Mouse (Mus musculus) ES-E14 (cell line): ENCODE results near the gene Rdm1. TPM values are rescaled to one million over a fixed set of nuclear protein-coding genes. Genes with fewer than 3 reads are reported as not detected.
"Not testable (repeated sequence)": the region's sequence is repeated elsewhere in the genome, so short reads cannot be mapped to it uniquely, and the experiment has no call there.

ENCODE experiments used
- DNase-seq: peaks from one replicate; pipeline ENCODE4 v3.0.0-alpha.2; 2013; ENCODE audit warnings: low read depth, low spot score
- H3K27ac ChIP-seq: 2 replicates; pipeline ENCODE4 v1.5.1; 2012; ENCODE audit warnings: low read depth, mild to moderate bottlenecking, low read length, moderate library complexity, mixed read lengths; ENCODE audit not compliant: poor library complexity, insufficient read depth, severe bottlenecking
- H3K36me3 ChIP-seq: 2 replicates; pipeline ENCODE4 v1.6.1; 2012; ENCODE audit warnings: mild to moderate bottlenecking, low read length, moderate library complexity, mixed read lengths; ENCODE audit not compliant: control insufficient read depth, poor library complexity, insufficient read depth, severe bottlenecking
- H3K4me1 ChIP-seq, 2 experiments: fragments of 150-350 bp in 1 of 2; sonication (generic) in 1 of 2; 2 replicates each; pipeline ENCODE4 v1.6.1; 2012; ENCODE audit warnings: low read length in 2 of 2, mild to moderate bottlenecking in 1 of 2, mixed read lengths in 1 of 2; ENCODE audit not compliant: control insufficient read depth in 2 of 2, insufficient read depth in 2 of 2, poor library complexity in 1 of 2
- H3K4me3 ChIP-seq, 2 experiments: fragments of 150-350 bp in 1 of 2; sonication (generic) in 1 of 2; 2 replicates each; pipeline ENCODE4 v1.5.1; 2012; ENCODE audit warnings: low read length in 2 of 2, low read depth in 1 of 2, mild to moderate bottlenecking in 1 of 2, mixed read lengths in 1 of 2; ENCODE audit not compliant: insufficient read depth in 1 of 2, poor library complexity in 1 of 2, severe bottlenecking in 1 of 2
- H3K9ac ChIP-seq: 2 replicates; pipeline ENCODE4 v1.6.1; 2012; ENCODE audit warnings: low read depth, mild to moderate bottlenecking, low read length, mixed read lengths; ENCODE audit not compliant: poor library complexity, insufficient read depth, severe bottlenecking
- H3K9me3 ChIP-seq: fragments of 150-350 bp; sonication (generic); 2 replicates; pipeline ENCODE4 v1.6.1; 2012; ENCODE audit warnings: low read depth, mild to moderate bottlenecking, low read length; ENCODE audit not compliant: control insufficient read depth, insufficient read depth
- CHD2 ChIP-seq: IDR thresholded peaks from 2 replicates; pipeline ENCODE4 v1.6.1; 2014; ENCODE audit warnings: mild to moderate bottlenecking, low read depth, low read length, inconsistent platforms
- HCFC1 ChIP-seq: IDR thresholded peaks from 2 replicates; pipeline ENCODE4 v1.6.1; 2012; ENCODE audit warnings: low read length, inconsistent platforms, borderline replicate concordance; ENCODE audit not compliant: insufficient read depth
- MAFK ChIP-seq: IDR thresholded peaks from 2 replicates; pipeline ENCODE4 v1.6.1; 2014; ENCODE audit warnings: mild to moderate bottlenecking, low read depth, low read length, inconsistent platforms; ENCODE audit not compliant: insufficient read depth
- ZC3H11A ChIP-seq: IDR thresholded peaks from 2 replicates; pipeline ENCODE4 v1.6.1; 2012; ENCODE audit warnings: low read depth, mild to moderate bottlenecking, inconsistent platforms, low read length, borderline replicate concordance
- ZNF384 ChIP-seq: IDR thresholded peaks from 2 replicates; pipeline ENCODE4 v1.6.1; 2012; ENCODE audit warnings: low read depth, low read length, inconsistent platforms
- in situ Hi-C, 2 experiments: fragments of 600-800 bp; cut with MboI; formaldehyde crosslinking; loops; one replicate each; pipeline ENCODE4 v1.15.1; 2025; ENCODE audit warnings: low sequenced_read_pairs in 2 of 2, inconsistent platforms in 1 of 2; ENCODE audit not compliant: unreplicated experiment in 2 of 2
- total RNA-seq: library from RNA; depleted of rRNA; stranded (reverse); fragments of 300-350 nt; gene quantifications from 2 replicates; pipeline ENCODE4 v1.2.3, GENCODE M21; 2012

The Rdm1 gene
- total RNA-seq, 1 experiment, result 81.1 TPM

GRCm38 (mm10) chr11:101616104-101616503, 10.9 kb upstream of the Rdm1 start:
- H3K27ac ChIP-seq, result no peak overlapping the region
- in situ Hi-C loops, result no loop called here
- no peak overlapping the region for H3K4me3 ChIP-seq
- H3K4me1 ChIP-seq, result peaks cover 4 to 17% of the 10 kb centered on the region in 2 experiments; a peak in 3 of 4 replicates
- no peak for DNase-seq
- H3K9me3 ChIP-seq, result no peaks in the 10 kb centered on the region
- TF ChIP-seq ZC3H11A (no peak), MAFK (no peak), HCFC1 (no peak), CHD2 (no peak), ZNF384 (no peak)
- H3K9ac ChIP-seq, result no peak overlapping the region
- H3K36me3 ChIP-seq, result no peaks in the 10 kb centered on the region

DNA sequence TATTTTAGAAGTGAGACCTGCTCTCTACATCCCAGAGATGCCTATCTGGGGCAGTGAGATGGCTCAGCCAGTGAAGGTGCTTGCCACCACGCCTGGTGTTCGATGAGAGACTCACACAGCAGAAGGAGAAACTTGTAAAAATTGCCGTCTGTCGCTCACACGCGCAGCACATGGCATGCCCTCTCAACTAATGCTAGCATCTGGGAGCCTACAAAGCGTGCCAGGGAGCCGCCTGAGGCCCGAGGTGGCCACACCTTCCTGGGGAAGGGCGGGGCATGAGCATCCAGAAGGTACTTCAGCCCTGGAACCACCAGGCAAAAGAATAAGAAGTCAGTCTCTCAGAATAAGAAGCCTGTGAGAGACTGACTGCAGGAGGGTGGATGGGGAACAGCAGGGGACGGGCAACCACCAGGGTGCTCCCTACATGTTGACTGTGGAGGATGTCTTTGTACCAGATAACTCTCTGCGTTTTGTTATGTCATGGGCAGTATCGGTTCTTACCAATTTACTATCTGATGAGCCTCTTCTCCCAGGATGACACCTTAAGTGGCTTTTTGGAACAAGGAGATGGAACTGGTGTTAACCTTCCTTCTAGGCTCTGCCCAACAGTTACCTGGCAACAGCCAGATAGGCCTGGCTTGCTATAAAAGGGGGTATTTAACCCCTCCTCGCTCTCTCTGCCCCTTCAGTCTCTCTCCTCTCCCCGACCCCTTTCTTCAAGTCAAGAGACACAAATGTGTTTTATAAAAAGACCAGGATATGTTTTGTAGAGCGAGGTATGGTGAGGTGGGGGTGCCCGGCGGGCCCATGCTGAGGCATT, 9.8 kb upstream of the Rdm1 start:
- in situ Hi-C loops, result no loop called here
- Histone ChIP-seq H3K9me3 (0 out of 2 replicates have a peak, but pooled peaks cover 4% of the 10 kb centered on the region), H3K36me3 (no peaks in the 10 kb centered on the region), H3K9ac (peak overlapping the region; percentile 24; the same call in 1 of the 2 replicates), H3K27ac (no peak overlapping the region), H3K4me1 (peaks cover 4 to 17% of the 10 kb centered on the region in 2 experiments; a peak in 3 of 4 replicates), H3K4me3 (no peak overlapping the region)
- no peak for TF ChIP-seq HCFC1
- no peak for TF ChIP-seq CHD2
- no peak for TF ChIP-seq ZNF384
- no peak for TF ChIP-seq ZC3H11A
- TF ChIP-seq MAFK, result no peak
- DNase-seq, result no peak

DNA sequence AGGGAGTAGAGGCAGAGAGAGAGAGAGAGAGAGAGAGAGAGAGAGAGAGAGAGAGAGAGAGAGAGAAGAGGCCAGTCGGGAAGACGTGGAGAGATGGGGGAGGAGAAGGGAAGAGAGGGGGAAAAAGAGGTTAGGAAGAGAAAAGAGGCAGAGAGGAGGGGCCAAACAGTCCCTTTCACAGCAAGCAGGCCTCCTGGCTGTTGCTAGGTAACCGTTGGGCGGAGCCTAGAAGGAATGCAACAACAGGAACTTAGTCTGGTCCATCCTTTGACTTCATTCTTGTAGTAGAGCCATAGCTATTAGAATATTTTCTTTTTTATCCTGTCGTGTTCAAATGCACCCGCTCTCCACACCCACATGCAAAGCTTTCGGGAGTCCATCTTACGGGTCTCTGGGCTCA, 9.1 kb upstream of the Rdm1 start:
- in situ Hi-C loops, result no loop called here
- no peak overlapping the region; the same call in 1 of the 2 replicates for H3K27ac ChIP-seq
- peak; percentile 83 for DNase-seq
- no peak overlapping the region for H3K9ac ChIP-seq
- TF ChIP-seq HCFC1 (no peak), ZC3H11A (no peak), ZNF384 (no peak), MAFK (no peak), CHD2 (no peak)
- 0 out of 2 replicates have a peak, but pooled peaks cover 5% of the 10 kb centered on the region for H3K9me3 ChIP-seq
- peaks cover 4 to 17% of the 10 kb centered on the region in 2 experiments; a peak in 3 of 4 replicates for H3K4me1 ChIP-seq
- peaks cover under 1% of the 10 kb centered on the region; the same call in 1 of the 2 replicates for H3K36me3 ChIP-seq
- no peak overlapping the region for H3K4me3 ChIP-seq

GRCm38 (mm10) chr11:101618596-101618995, 8.4 kb upstream of the Rdm1 start:
- in situ Hi-C loops, result no loop called here
- no peak overlapping the region for H3K4me3 ChIP-seq
- DNase-seq, result no peak

DNA sequence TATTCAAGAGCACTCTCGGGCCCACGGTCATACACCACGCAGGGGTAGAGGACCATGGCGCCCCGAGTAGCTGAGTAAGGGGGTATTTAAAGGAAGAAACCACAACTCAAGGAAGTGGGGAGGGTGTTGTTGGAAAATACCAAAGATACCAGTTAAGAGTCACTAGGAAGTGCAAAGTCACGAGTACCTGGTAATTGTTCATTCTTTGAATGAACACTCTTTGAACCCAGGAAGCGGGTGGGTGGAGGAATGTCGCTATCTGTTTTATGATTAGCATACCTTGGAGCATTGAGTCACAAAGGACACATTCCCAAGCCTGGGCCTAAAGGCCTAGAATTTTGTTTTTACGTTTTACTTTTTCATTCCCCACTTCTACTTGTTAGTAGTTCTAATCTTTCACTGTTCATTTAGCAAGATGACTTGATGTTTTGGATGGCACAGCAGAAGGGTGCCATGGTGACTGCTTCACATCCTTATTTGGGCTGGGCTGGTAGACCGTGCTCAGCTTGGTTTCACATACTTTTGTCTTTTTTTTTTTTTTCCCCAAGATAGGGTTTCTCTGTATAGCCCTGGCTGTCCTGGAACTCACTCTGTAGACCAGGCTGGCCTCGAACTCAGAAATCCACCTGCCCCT, 6.9 kb upstream of the Rdm1 start:
- H3K4me3 ChIP-seq, in situ Hi-C loops, H3K36me3 ChIP-seq, DNase-seq, H3K9ac ChIP-seq, H3K27ac ChIP-seq, H3K9me3 ChIP-seq: not testable (repeated sequence)
- H3K4me1 ChIP-seq, result peaks cover 0 to 10% of the 10 kb centered on the region in 2 experiments; a peak in 2 of 4 replicates

More at GRCm38 (mm10) chr11:101618596-101618995, 8.4 kb upstream of the Rdm1 start:
- Histone ChIP-seq H3K27ac (peak overlapping the region; percentile 59; the same call in 1 of the 2 replicates), H3K4me1 (peaks cover 3 to 14% of the 10 kb centered on the region in 2 experiments; a peak in 3 of 4 replicates), H3K9ac (no peak overlapping the region), H3K36me3 (peaks cover 3% of the 10 kb centered on the region; the same call in 1 of the 2 replicates), H3K9me3 (peaks cover 7% of the 10 kb centered on the region; the same call in 1 of the 2 replicates)
- no peak for TF ChIP-seq MAFK
